Mouse (Mus musculus) heart, postnatal 0 days (tissue): ENCODE results near the gene Jmjd7.

Experiments used
- CTCF ChIP-seq: IDR thresholded peaks from 2 replicates; pipeline ENCODE4 v1.5.1; 2016; ENCODE audit warnings: antibody characterized with exemption, control low read depth, low read depth
- EP300 ChIP-seq: IDR thresholded peaks from 2 replicates; pipeline ENCODE4 v1.6.1; 2016; ENCODE audit warnings: antibody characterized with exemption, low read depth

DNA sequence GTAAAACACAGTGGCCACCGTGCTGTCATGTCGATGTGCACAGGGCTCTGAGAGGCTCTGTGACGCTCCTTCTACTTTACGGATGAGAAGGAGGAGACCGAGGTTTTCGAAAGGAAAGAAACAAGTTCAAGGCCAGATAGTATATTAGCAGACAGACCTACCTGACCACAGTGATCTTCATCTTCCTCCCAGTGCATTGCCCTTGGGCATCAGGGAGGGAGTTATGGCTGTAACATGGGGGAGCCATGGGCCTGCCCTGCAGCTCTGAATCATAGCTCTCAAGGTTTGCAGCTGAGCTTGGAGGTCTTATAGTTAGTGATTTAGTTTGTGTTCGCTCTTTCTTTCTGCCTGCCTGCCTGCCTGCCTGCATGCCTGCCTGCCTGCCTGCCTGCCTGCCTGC lies 20.6 kb upstream of the Jmjd7 start:
- TF ChIP-seq CTCF = no peak
- TF ChIP-seq EP300 = no peak
